Mouse (Mus musculus): ENCODE results near the gene Prune1.

- TF ChIP-seq GATA1 (IDR thresholded peaks at IDR 0.05; ENCODE audit: low read length) (no peak), TAL1 (IDR thresholded peaks at IDR 0.05; ENCODE audit: low read length) (no peak)
These were observed 41.0 kb downstream of the Prune1 start for GRCm38 (mm10) chr3:95240900-95241299.
